Mouse (Mus musculus): ENCODE results near the gene Gabrb3.
A peak's percentile ranks its signal among the peaks of the same experiment; 100 is the strongest.
"Not testable (repeated sequence)": the region's sequence is repeated elsewhere in the genome, so short reads cannot be mapped to it uniquely, and the experiment has no call there.

Gabrb3 gene

GRCm38 (mm10) chr7:57706092-57706491 lies 286.6 kb downstream of the Gabrb3 start:
- no peak for DNase-seq (ENCODE audit: low read depth, low spot score)

DNA sequence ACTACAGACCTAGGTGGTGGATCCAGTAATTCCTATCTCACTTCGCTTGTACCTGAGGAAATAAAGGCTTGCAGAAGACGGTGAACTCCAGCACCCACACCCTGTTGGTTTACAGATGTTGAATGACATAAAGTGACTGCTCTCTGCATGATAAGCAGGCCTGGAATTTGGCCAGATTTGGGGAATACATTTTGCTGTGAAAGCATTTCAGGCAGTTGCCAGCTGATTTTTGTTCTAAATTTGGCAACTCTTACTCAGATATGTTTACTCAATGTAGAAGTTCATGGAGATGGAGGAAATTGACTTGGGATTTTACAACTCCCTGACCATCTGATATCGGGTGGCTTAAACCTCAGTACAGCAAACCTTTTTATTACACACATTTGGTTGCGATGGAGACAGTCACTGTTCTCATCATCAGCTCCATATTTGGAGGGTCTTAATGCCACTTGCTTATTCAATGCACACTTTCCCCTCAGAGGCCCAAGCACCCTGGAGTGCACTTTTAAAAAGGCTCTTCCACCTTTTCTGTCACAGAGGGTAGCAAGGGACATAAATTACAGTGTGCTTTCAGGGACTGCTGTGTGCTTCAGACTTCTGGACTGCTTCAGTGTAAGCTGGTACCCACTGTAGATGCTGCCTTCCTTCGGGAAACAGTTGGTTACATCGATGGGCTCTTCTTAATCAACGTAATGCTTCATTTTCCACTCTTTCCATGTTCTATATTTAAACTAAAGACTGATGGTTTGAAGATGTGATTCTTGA lies 287.7 kb downstream of the Gabrb3 start:
- DNase-seq (ENCODE audit: low read depth, low spot score) = peak; percentile 9

DNA sequence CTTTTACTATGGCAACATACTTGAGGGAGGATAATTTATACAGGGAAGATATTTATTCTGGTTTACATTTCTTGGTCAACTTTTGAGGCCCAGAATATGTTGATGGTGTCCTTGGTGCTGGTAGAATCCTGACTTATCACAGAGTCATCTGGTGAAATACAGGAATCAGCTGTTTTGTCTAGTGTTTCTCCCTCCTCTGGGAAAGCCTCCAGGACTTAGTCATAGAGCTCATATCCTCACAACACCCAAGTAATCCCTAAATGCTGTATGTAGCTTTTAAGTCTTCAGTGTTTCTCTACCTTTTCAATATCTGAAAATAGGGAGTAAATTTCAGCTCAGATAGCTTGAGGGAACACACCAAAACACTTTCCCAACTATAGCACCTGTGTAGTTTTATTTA lies 292.2 kb downstream of the Gabrb3 start:
- no peak for DNase-seq (ENCODE audit: low read depth, low spot score)

- DNase-seq (ENCODE audit: low read depth, low spot score) = peak; percentile 42
Observed at GRCm38 (mm10) chr7:57746836-57747235, 327.3 kb downstream of the Gabrb3 start.

- no peak for DNase-seq (ENCODE audit: low read depth, low spot score)
Observed at GRCm38 (mm10) chr7:57760466-57760865, 341.0 kb downstream of the Gabrb3 start.

DNA sequence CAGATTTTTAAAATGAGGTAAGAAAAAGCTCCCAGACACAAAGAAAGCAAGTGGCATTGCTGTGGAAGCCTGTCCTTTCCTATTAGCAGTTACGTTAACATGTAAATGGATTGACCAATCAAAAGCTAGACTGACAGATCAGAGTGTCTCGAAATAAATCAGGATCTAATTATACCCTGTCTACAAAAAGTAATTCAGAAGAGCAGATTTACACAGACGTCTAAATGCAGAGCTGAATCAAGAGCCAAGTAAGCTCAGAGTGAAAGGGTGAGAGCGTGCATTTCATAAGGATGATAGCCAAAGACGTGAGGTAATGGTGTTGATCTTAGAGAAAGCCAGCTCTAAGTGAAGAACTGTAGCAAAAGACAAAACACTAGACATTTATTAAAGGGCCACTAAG lies 359.3 kb downstream of the Gabrb3 start:
- no peak for DNase-seq (ENCODE audit: low read depth, low spot score)

GRCm38 (mm10) chr7:57786102-57786501 lies 366.6 kb downstream of the Gabrb3 start:
- not testable (repeated sequence) for DNase-seq (ENCODE audit: low read depth, low spot score)

- DNase-seq (ENCODE audit: low read depth, low spot score) = no peak
Observed at GRCm38 (mm10) chr7:57787520-57787919, 368.0 kb downstream of the Gabrb3 start.

GRCm38 (mm10) chr7:57803266-57803665 lies 383.8 kb downstream of the Gabrb3 start:
- no peak for DNase-seq (ENCODE audit: low read depth, low spot score)

DNA sequence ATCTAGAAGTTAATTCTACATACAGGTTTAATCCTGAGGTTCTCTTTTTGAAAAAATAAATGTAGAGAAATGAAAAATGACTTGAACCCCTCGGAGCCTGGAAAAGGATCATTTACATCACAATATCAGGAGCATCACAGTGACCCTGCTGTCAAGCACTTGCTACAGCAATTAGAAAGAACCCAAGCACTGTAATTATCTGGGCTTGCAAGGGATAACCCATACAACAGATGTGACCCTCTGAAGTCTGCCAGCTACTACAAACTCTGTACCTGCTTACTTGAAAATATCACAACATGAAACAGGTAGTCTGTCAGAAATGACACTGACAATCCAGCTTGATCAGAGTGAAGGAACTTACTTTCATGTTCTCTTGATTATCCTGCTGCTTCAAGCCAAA lies 394.2 kb downstream of the Gabrb3 start:
- DNase-seq (ENCODE audit: low read depth, low spot score) = no peak

- no peak for DNase-seq (ENCODE audit: low read depth, low spot score)
Observed at GRCm38 (mm10) chr7:57842383-57842896, 422.9 kb downstream of the Gabrb3 start.

GRCm38 (mm10) chr7:57867951-57868350 lies 448.5 kb downstream of the Gabrb3 start:
- DNase-seq (ENCODE audit: low read depth, low spot score) = no peak
